Mouse (Mus musculus): ENCODE measurements at regions not wholly inside any gene's neighbourhood (a gene's known extent, or its start where the extent isn't known, plus 50 kb on each side); places are given as distances from the start of the nearest gene placed in this dataset.

DNA sequence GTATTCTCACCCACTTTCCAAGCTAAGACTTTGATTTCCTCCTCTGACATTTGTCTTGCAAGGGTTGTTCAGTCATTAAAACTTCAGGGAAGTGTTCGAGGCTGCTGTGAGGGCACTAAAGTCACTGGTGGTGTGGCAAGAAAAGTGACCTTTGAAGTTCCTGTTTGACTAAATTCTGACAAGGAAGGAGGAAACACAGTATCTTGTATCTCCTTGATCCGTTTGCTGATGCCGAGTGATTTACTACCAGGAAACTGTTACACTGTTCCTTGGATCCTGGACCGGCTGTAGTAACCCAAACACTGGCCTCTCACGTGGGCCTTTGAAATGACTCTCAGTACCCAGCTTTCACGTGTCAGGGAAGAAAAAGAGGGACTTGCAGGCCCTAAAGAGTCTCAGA is 53.5 kb upstream of the Ralgapa2 start:
- no peak for DNase-seq

DNA sequence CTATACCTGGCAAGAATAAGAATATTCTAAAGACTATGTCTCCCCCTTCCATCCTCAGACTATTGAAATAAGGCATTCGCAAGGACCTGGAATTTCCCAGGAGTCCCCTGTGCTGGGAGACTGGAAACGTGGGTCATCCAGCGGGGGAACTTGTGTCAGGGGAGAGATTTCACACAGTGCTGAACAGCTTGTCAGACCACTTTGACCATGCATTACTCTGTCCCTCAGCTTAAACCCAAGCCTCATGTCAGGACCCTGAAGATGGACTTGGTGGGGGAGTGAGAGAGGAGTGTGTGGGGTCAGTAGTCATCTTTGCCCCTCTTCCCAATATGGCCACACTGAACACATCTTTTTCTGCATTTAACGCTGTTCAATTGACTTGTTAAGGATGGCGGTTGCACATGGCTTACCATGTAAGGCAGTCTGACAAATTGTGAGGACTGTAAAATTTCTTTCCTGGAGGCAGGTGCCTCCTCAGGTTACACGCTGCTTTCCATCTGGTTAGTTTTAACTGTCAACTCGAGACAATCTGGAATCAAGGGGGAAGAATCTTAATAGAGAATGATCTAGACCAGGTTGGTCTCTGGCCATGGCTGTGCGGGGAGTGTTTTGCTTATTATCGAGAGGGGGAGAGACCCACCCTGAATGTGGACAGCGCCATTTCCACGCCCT is 56.2 kb upstream of the Ralgapa2 start:
- DNase-seq: no peak

- no peak for DNase-seq
Measured at GRCm38 (mm10) chr2:146571036-146571435, 58.9 kb upstream of the Ralgapa2 start.

GRCm38 (mm10) chr2:146571857-146572256 is 59.7 kb upstream of the Ralgapa2 start:
- no peak for DNase-seq

- no peak for DNase-seq
Measured at GRCm38 (mm10) chr2:146575610-146576297, 63.6 kb upstream of the Ralgapa2 start.

DNA sequence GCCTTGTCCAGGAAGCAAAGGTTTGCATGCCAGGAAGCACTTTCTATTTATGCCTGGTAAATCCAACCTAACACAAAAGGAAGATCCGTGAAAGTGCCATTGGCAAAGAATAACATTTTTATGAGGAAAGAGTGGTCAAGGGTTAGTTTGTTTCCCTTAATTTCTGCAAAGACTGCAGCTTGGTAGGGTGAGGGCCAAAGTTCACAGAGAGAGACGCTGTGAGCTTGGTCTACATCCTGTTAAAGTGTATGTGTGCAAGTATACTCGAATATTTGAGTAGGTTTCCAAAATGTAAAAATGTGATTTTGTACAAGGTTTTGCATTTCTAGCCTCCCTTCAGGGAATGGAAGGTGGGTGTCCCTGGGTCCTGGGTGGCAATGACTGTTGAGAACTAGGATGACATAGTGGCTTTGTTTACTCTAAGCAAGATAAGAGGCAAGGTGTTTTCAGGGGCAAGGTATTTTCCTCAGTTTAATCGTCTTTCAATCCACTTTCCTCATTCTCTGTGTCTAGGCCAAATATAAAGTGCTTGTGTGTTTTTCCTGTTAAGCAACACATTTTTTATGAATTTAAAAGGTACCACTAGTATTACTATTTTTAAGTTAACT is 64.3 kb upstream of the Ralgapa2 start:
- no peak for DNase-seq

DNA sequence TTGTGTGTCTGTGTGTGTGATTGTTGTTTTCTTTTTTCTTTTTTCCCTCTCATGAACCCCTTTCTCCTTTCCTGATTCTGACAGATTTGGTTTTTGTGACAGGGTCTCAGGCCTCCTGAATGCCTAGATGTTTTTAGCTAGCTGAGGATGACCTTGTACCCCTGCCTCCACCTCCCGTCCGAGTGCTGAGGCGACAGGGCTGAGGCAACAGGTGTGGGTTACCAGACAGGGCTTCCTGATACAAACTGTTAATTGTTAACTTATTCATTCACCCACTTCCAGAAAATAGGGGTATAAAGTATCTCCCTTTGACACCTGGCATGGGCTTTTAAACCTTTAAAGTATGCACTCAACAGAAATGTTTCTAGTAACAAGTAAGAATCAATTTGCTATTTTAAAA is 65.0 kb upstream of the Ralgapa2 start:
- no peak for DNase-seq

GRCm38 (mm10) chr2:146581220-146581619 is 69.1 kb upstream of the Ralgapa2 start:
- DNase-seq: no peak

DNA sequence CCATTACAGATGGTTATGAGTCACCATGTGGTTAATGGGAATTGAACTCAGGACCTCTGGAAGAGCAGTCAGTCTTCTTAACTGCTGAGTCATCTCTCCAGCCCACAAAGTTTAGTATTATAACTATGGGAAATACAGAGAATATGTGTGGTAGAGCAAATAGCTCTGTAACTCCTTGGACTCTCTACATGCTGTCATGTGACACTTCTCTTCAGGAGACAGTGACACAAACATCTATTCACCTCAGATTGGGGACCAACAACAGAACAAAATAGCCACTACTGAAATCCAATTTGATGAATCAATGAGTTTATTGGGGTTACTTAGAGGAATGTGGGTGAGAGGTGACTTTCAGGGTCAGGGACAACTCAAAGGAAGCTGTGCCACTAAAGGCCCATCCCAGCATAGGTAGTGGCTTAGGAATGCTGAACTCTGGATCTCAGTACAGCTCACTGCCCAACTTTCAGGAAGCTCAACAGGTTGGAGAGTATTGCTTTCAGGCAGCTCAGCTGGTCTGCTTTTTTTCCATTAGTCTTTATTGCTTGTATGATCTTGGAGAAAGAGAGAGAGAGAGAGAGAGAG is 71.8 kb upstream of the Ralgapa2 start:
- DNase-seq: no peak

DNA sequence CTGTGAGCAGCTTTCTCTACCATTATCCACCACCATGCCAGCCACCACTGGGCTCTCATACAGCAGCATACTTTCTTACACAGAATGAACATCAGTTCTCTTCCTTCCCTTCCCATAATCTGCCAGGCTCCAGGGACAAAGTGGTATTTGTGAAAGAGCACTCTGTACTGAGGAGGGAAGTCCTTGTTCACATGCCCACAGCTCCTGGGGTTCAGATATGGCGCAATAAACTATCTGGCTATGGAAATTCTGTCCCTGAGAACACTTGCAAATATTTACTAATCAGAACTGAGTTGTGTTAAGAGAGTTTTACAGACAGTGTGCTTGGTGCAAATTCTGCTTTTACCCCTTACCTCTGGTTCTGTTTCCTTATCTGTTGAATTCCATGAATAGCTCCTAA is 74.2 kb upstream of the Ralgapa2 start:
- DNase-seq: no peak

DNA sequence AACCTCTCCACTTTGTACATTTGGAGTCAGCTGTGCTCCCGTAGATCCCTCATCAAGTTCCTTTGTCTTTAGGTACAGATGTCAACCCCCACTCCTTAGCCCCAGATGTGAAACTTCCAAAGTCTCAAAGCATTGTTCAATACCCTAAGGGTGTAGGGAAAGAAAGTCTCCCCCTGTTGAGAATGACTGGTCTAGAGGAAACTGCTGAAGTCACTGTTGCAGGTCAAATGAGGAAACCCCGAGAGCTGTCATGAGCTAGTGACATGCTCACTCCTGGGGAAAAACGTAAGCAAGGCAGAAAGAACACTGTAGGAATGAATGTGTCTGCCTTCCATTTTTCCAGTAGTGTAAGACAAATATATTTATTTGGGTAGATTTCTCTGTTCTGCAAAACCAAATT is 74.8 kb upstream of the Ralgapa2 start:
- DNase-seq: no peak

DNA sequence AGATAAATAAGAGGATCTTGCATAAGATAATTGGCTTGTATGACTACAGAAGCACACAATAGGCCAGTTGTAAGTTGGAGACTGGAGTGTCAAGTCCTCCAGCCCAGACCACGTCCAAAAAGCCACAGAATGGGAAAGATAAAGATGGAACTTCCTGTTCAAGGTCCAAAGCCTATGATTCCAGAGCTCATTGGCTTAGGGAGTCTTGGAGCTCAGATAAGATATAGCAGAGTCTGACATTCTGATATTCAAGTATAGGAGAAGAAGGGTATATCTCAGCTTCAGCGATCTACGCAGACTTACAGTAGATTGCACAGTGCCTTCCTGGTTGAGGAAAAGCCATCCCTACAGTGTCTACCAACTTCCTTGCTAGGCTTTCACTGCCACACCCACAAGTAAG is 77.7 kb upstream of the Ralgapa2 start:
- DNase-seq: no peak

- no peak for DNase-seq
Measured at GRCm38 (mm10) chr2:146593291-146593690, 81.1 kb upstream of the Ralgapa2 start.

- DNase-seq: no peak
Measured at GRCm38 (mm10) chr2:146594212-146594611, 82.1 kb upstream of the Ralgapa2 start.

- no peak for DNase-seq
Measured at GRCm38 (mm10) chr2:146595673-146596072, 83.5 kb upstream of the Ralgapa2 start.

DNA sequence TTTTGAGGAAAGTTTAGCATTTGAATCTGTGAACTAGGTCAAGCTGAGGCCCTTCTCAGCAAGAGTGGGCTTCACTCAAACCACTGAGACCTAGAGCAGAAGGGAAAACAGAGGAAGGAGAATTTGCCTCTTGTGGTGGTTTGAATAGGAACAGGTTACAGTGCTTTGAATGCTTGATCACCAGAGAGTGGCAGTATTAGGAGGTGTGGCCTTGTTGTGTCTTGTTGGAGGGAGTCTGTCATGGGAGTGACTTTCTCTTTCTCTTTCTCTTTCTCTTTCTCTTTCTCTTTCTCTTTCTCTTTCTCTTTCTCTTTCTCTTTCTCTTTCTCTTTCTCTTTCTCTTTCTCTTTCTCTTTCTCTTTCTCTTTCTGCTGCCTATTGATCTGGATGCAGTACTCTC is 94.0 kb upstream of the Ralgapa2 start:
- no peak for DNase-seq

GRCm38 (mm10) chr2:146610896-146611295 is 98.8 kb upstream of the Ralgapa2 start:
- DNase-seq: no peak

DNA sequence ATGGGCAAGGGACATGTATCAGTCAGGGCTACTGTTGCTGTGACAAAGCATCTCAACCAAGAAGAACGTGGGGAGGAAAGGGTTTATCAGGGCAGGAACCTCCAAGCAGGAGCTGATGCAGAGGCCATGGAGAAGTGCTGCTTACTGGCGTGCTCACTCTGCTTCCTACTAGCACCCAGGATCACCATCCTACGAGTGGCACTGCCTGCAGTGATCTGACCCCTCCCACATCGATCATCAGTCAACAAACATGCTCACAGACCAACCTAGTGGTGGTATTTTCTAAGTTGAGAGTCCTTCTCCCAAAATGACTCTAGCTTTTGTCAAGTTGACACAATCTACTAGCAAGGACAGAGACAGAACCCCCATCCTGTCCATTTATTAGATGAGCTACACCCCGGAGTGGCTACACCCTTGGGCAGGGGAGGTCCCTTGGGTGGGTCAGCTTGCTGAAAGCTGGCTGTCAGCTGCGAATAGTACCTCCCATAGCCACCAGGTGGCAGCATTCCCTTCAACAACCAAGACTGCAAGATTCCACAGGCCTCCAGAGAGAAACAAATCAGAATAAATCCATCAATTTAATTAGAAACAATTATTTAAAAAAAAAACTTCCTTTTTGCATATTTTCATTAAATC is 99.9 kb upstream of the Ralgapa2 start:
- DNase-seq: peak; percentile 79

- peak; percentile 73 for DNase-seq
Measured at GRCm38 (mm10) chr2:146612522-146613288, 100.6 kb upstream of the Ralgapa2 start.

DNA sequence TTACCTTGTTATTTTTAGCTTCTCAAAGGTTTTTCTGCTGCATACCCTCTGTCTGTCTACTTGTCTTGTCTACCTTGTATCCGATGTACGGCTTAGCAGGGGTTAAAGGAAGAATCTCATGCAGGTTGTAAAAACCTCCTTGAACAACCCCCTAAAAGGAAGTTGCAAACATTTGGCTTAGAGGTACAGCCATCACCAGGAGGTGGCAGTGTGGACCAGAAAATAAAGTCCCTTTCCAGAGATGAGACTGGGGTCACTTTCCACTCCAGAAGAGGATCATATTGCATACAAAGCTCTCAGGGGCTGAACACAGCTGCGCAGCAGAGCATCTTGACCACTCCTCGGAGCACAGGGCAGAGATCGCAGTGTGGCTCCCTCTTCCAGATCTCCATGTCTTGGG is 109.0 kb upstream of the Ralgapa2 start:
- peak; percentile 66 for DNase-seq

DNA sequence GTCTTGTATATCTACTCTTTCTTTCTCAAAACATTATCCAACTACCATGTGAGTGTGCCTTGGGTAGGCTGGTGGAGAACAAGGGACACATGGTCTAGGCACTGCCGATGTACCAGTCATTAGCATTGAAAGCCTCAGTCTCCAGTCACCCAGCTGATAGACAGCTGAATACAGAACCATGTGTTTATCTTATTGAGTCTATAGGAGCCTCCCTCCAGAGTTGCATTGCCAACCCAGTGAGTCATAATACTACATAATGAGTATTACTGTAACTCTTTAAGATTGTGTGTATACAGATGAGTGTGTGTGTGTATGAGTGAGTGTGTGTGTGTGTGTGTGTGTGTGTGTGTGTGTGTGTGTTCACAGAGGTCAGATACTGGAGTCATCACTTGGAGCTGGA is 110.9 kb upstream of the Ralgapa2 start:
- no peak for DNase-seq

- no peak for DNase-seq
Measured at GRCm38 (mm10) chr2:146624207-146624606, 112.1 kb upstream of the Ralgapa2 start.

Data from right cerebral cortex, postnatal 4 days (tissue).